Mouse (Mus musculus): ENCODE measurements around the gene Gm45713. TPM values are rescaled to one million over a fixed set of nuclear protein-coding genes. Genes with fewer than 3 reads are reported as not detected.
A peak's percentile ranks its signal among the peaks of the same experiment; 100 is the strongest.

Gm45713 gene
- 0.12 and 0.24 TPM in 2 replicates for polyA plus RNA-seq (2015; fragmentation: Nextera tagmentation; extraction: Ambion mirVana)

- peak; percentile 85 for ATAC-seq (ENCODE audit: low FRiP score)
- peak within 1 kb of the TSS; percentile 61 for H3K9ac ChIP-seq (replicated peaks)
- peak within 1 kb of the TSS; percentile 52 for H3K4me3 ChIP-seq (replicated peaks)
- H3K36me3 ChIP-seq, result no peaks in the 10 kb centered on the region
- H3K27ac ChIP-seq (replicated peaks), result peak within 1 kb of the TSS; percentile 56; the same call in 1 of the 2 replicates
- H3K9me3 ChIP-seq (replicated peaks), result no peaks in the 10 kb centered on the region
- 4% methylated on average over 29 of the region's 29 CpGs for WGBS
- H3K4me1 ChIP-seq, result peaks cover 11% of the 10 kb centered on the region
- H3K27me3 ChIP-seq (replicated peaks), result peaks cover 14% of the 10 kb centered on the region; the same call in 1 of the 2 replicates
- H3K4me2 ChIP-seq, result peak within 1 kb of the TSS; percentile 83
These were observed at the start of gene Gm45713, which contains the start of gene Flt3l for GRCm38 (mm10) chr7:45135993-45136567. TSS of gene Gm45713 (minus strand) at chr7:45136231. TSS of gene Flt3l (minus strand) at chr7:45136432.

- H3K9me3 ChIP-seq (replicated peaks), result no peaks in the 10 kb centered on the region
- 66% methylated on average over 7 of the region's 7 CpGs for WGBS
- peaks cover 83% of the 10 kb centered on the region for H3K27me3 ChIP-seq (replicated peaks)
- H3K9ac ChIP-seq (replicated peaks), result no peak overlapping the region
- H3K4me1 ChIP-seq, result peaks cover 20% of the 10 kb centered on the region
- H3K27ac ChIP-seq (replicated peaks), result no peak overlapping the region
- no peak for ATAC-seq (ENCODE audit: low FRiP score)
- H3K4me3 ChIP-seq (replicated peaks), result no peak overlapping the region
- no peak overlapping the region for H3K4me2 ChIP-seq
- H3K36me3 ChIP-seq, result no peaks in the 10 kb centered on the region
These were observed 47.6 kb upstream of the Gm45713 start for GRCm38 (mm10) chr7:45183672-45184071.

GRCm38 (mm10) chr7:45182606-45183005 lies 46.6 kb upstream of the Gm45713 start:
- H3K4me2 ChIP-seq, result peak overlapping the region; percentile 68
- H3K4me1 ChIP-seq, result peaks cover 20% of the 10 kb centered on the region
- H3K4me3 ChIP-seq (replicated peaks), result peak overlapping the region; percentile 38
- no peaks in the 10 kb centered on the region for H3K36me3 ChIP-seq
- no peaks in the 10 kb centered on the region for H3K9me3 ChIP-seq (replicated peaks)
- no peak overlapping the region for H3K27ac ChIP-seq (replicated peaks)
- peaks cover 91% of the 10 kb centered on the region for H3K27me3 ChIP-seq (replicated peaks)
- ATAC-seq (ENCODE audit: low FRiP score), result no peak; the same call in 1 of the 2 replicates
- 16% methylated on average over 11 of the region's 11 CpGs for WGBS
- H3K9ac ChIP-seq (replicated peaks), result no peak overlapping the region

- Histone ChIP-seq H3K4me1 (peaks cover 20% of the 10 kb centered on the region), H3K9me3 (replicated peaks) (no peaks in the 10 kb centered on the region), H3K36me3 (no peaks in the 10 kb centered on the region), H3K9ac (replicated peaks) (no peak overlapping the region), H3K27ac (replicated peaks) (no peak overlapping the region), H3K27me3 (replicated peaks) (peaks cover 95% of the 10 kb centered on the region), H3K4me2 (peak overlapping the region; percentile 68), H3K4me3 (replicated peaks) (peak overlapping the region; percentile 38)
- under 1% methylated on average over 34 of the region's 34 CpGs for WGBS
- ATAC-seq (ENCODE audit: low FRiP score), result peak; percentile 86
These were observed 46.2 kb upstream of the Gm45713 start for GRCm38 (mm10) chr7:45182199-45182601.

GRCm38 (mm10) chr7:45181540-45181939 lies 45.5 kb upstream of the Gm45713 start:
- Histone ChIP-seq H3K36me3 (no peaks in the 10 kb centered on the region), H3K4me1 (peaks cover 21% of the 10 kb centered on the region), H3K4me2 (peak overlapping the region; percentile 68), H3K27me3 (replicated peaks) (peaks cover 95% of the 10 kb centered on the region), H3K27ac (replicated peaks) (no peak overlapping the region), H3K4me3 (replicated peaks) (peak overlapping the region; percentile 38), H3K9ac (replicated peaks) (no peak overlapping the region; the same call in 1 of the 2 replicates), H3K9me3 (replicated peaks) (no peaks in the 10 kb centered on the region)
- ATAC-seq (ENCODE audit: low FRiP score), result no peak
- WGBS, result 2% methylated on average over 35 of the region's 35 CpGs

GRCm38 (mm10) chr7:45180896-45181477 lies 45.0 kb upstream of the Gm45713 start, which contains the start of gene Pth2:
TSS of gene Pth2 (plus strand) at chr7:45180995.
- H3K9me3 ChIP-seq (replicated peaks), result no peaks in the 10 kb centered on the region
- WGBS, result 9% methylated on average over 20 of the region's 20 CpGs
- H3K36me3 ChIP-seq, result no peaks in the 10 kb centered on the region
- peak within 1 kb of the TSS; percentile 38 for H3K4me3 ChIP-seq (replicated peaks)
- H3K4me2 ChIP-seq, result peak within 1 kb of the TSS; percentile 68
- peaks cover 97% of the 10 kb centered on the region for H3K27me3 ChIP-seq (replicated peaks)
- H3K27ac ChIP-seq (replicated peaks), result no peak within 1 kb of the TSS
- peaks cover 26% of the 10 kb centered on the region for H3K4me1 ChIP-seq
- no peak for ATAC-seq (ENCODE audit: low FRiP score)
- no peak within 1 kb of the TSS; the same call in 1 of the 2 replicates for H3K9ac ChIP-seq (replicated peaks)

- ATAC-seq (ENCODE audit: low FRiP score), result no peak
- H3K9ac ChIP-seq (replicated peaks), result no peak within 1 kb of the TSS
- H3K36me3 ChIP-seq, result no peaks in the 10 kb centered on the region
- no peak within 1 kb of the TSS for H3K27ac ChIP-seq (replicated peaks)
- WGBS, result 32% methylated on average over 7 of the region's 7 CpGs
- H3K4me2 ChIP-seq, result no peak within 1 kb of the TSS
- H3K4me1 ChIP-seq, result peaks cover 34% of the 10 kb centered on the region
- H3K9me3 ChIP-seq (replicated peaks), result no peaks in the 10 kb centered on the region
- no peak within 1 kb of the TSS for H3K4me3 ChIP-seq (replicated peaks)
- H3K27me3 ChIP-seq (replicated peaks), result peaks cover 99% of the 10 kb centered on the region
These were observed 43.4 kb upstream of the Gm45713 start, which contains the start of gene Gfy for GRCm38 (mm10) chr7:45179469-45179868. TSS of gene Gfy (minus strand) at chr7:45179569.

- Histone ChIP-seq H3K36me3 (no peaks in the 10 kb centered on the region), H3K9me3 (replicated peaks) (no peaks in the 10 kb centered on the region), H3K9ac (replicated peaks) (no peak overlapping the region), H3K27me3 (replicated peaks) (peaks cover 98% of the 10 kb centered on the region), H3K4me3 (replicated peaks) (no peak overlapping the region), H3K27ac (replicated peaks) (no peak overlapping the region), H3K4me2 (no peak overlapping the region), H3K4me1 (peaks cover 34% of the 10 kb centered on the region)
- WGBS, result 19% methylated on average over 7 of the region's 7 CpGs
- no peak for ATAC-seq (ENCODE audit: low FRiP score)
These were observed 42.5 kb upstream of the Gm45713 start for GRCm38 (mm10) chr7:45178550-45178949.

GRCm38 (mm10) chr7:45176356-45176755 lies 40.3 kb upstream of the Gm45713 start:
- H3K4me1 ChIP-seq, result peaks cover 19% of the 10 kb centered on the region
- H3K4me2 ChIP-seq, result peak overlapping the region; percentile 46
- peaks cover 88% of the 10 kb centered on the region for H3K27me3 ChIP-seq (replicated peaks)
- no peaks in the 10 kb centered on the region for H3K9me3 ChIP-seq (replicated peaks)
- no peak for ATAC-seq (ENCODE audit: low FRiP score)
- H3K4me3 ChIP-seq (replicated peaks), result peak overlapping the region; percentile 17
- no peaks in the 10 kb centered on the region for H3K36me3 ChIP-seq
- no peak overlapping the region for H3K9ac ChIP-seq (replicated peaks)
- WGBS, result 2% methylated on average over 31 of the region's 31 CpGs
- H3K27ac ChIP-seq (replicated peaks), result no peak overlapping the region

- no peaks in the 10 kb centered on the region for H3K9me3 ChIP-seq (replicated peaks)
- H3K4me3 ChIP-seq (replicated peaks), result peak overlapping the region; percentile 17
- WGBS, result 1% methylated on average over 22 of the region's 23 CpGs
- no peaks in the 10 kb centered on the region for H3K36me3 ChIP-seq
- peaks cover 88% of the 10 kb centered on the region for H3K27me3 ChIP-seq (replicated peaks)
- H3K4me1 ChIP-seq, result peaks cover 15% of the 10 kb centered on the region
- H3K27ac ChIP-seq (replicated peaks), result no peak overlapping the region
- no peak overlapping the region for H3K9ac ChIP-seq (replicated peaks)
- no peak for ATAC-seq (ENCODE audit: low FRiP score)
- H3K4me2 ChIP-seq, result peak overlapping the region; percentile 46
These were observed 39.9 kb upstream of the Gm45713 start for GRCm38 (mm10) chr7:45175929-45176328.

GRCm38 (mm10) chr7:45175398-45175797 lies 39.4 kb upstream of the Gm45713 start:
- no peak overlapping the region for H3K9ac ChIP-seq (replicated peaks)
- WGBS, result 4% methylated on average over 13 of the region's 13 CpGs
- no peak overlapping the region for H3K4me2 ChIP-seq
- peaks cover 87% of the 10 kb centered on the region for H3K27me3 ChIP-seq (replicated peaks)
- no peaks in the 10 kb centered on the region for H3K36me3 ChIP-seq
- no peak for ATAC-seq (ENCODE audit: low FRiP score)
- no peak overlapping the region for H3K4me3 ChIP-seq (replicated peaks)
- peaks cover 14% of the 10 kb centered on the region for H3K4me1 ChIP-seq
- H3K9me3 ChIP-seq (replicated peaks), result no peaks in the 10 kb centered on the region
- no peak overlapping the region for H3K27ac ChIP-seq (replicated peaks)

Measured in neural tube, embryonic 15.5 days (tissue).